Mouse (Mus musculus): ENCODE results near the gene Glt8d2. TPM values are rescaled to one million over a fixed set of nuclear protein-coding genes. Genes with fewer than 3 reads are reported as not detected.

Glt8d2 gene
- polyA plus RNA-seq (2015; fragmentation: Nextera tagmentation; extraction: Ambion mirVana): 21.5 and 21.6 TPM in 2 replicates

GRCm38 (mm10) chr10:82690494-82690893 is at the start of gene Glt8d2:
Gene Glt8d2 (minus strand): TSS chr10:82690650.
- H3K27ac ChIP-seq (replicated peaks): peak within 1 kb of the TSS; percentile 94
- H3K4me3 ChIP-seq (replicated peaks): peak within 1 kb of the TSS; percentile 41
- H3K9ac ChIP-seq: peak within 1 kb of the TSS; percentile 28
- peak within 1 kb of the TSS; percentile 46 for H3K4me2 ChIP-seq (replicated peaks)
- peaks cover 20% of the 10 kb centered on the region for H3K4me1 ChIP-seq
- no peaks in the 10 kb centered on the region for H3K27me3 ChIP-seq
- H3K36me3 ChIP-seq: no peaks in the 10 kb centered on the region
- ATAC-seq (ENCODE audit: insufficient number of reproducible peaks, low FRiP score, low TSS enrichment, low read depth): peak; percentile 93
- 1% methylated on average over 14 of the region's 14 CpGs for WGBS
- H3K9me3 ChIP-seq (replicated peaks): no peaks in the 10 kb centered on the region

- under 1% methylated on average over 57 of the region's 59 CpGs for WGBS
- Histone ChIP-seq H3K27ac (replicated peaks) (peak overlapping the region; percentile 87), H3K9ac (peak overlapping the region; percentile 63), H3K4me2 (replicated peaks) (peak overlapping the region; percentile 64), H3K4me3 (replicated peaks) (peak overlapping the region; percentile 92), H3K27me3 (no peaks in the 10 kb centered on the region), H3K36me3 (peaks cover 4% of the 10 kb centered on the region; the same call in 1 of the 2 replicates), H3K9me3 (replicated peaks) (no peaks in the 10 kb centered on the region), H3K4me1 (peaks cover 12% of the 10 kb centered on the region)
- peak; percentile 72 for ATAC-seq (ENCODE audit: insufficient number of reproducible peaks, low FRiP score, low TSS enrichment, low read depth)
Observed at GRCm38 (mm10) chr10:82699296-82699941, 9.0 kb upstream of the Glt8d2 start.

GRCm38 (mm10) chr10:82698712-82699261 is 8.3 kb upstream of the Glt8d2 start:
- peak overlapping the region; percentile 87 for H3K27ac ChIP-seq (replicated peaks)
- peak overlapping the region; percentile 64 for H3K4me2 ChIP-seq (replicated peaks)
- peak overlapping the region; percentile 63 for H3K9ac ChIP-seq
- no peaks in the 10 kb centered on the region for H3K9me3 ChIP-seq (replicated peaks)
- WGBS: 1% methylated on average over 42 of the region's 42 CpGs
- peak; percentile 97 for ATAC-seq (ENCODE audit: insufficient number of reproducible peaks, low FRiP score, low TSS enrichment, low read depth)
- H3K27me3 ChIP-seq: no peaks in the 10 kb centered on the region
- peak overlapping the region; percentile 92 for H3K4me3 ChIP-seq (replicated peaks)
- no peaks in the 10 kb centered on the region; the same call in 1 of the 2 replicates for H3K36me3 ChIP-seq
- H3K4me1 ChIP-seq: peaks cover 12% of the 10 kb centered on the region

GRCm38 (mm10) chr10:82697305-82697898 is 7.0 kb upstream of the Glt8d2 start:
- Histone ChIP-seq H3K4me1 (peaks cover 12% of the 10 kb centered on the region), H3K9ac (no peak overlapping the region), H3K36me3 (no peaks in the 10 kb centered on the region; the same call in 1 of the 2 replicates), H3K4me3 (replicated peaks) (no peak overlapping the region), H3K4me2 (replicated peaks) (no peak overlapping the region), H3K27ac (replicated peaks) (no peak overlapping the region), H3K27me3 (no peaks in the 10 kb centered on the region), H3K9me3 (replicated peaks) (no peaks in the 10 kb centered on the region)
- 76% methylated on average over 3 of the region's 3 CpGs for WGBS
- no peak for ATAC-seq (ENCODE audit: insufficient number of reproducible peaks, low FRiP score, low TSS enrichment, low read depth)

GRCm38 (mm10) chr10:82696453-82697079 is 6.1 kb upstream of the Glt8d2 start:
- Histone ChIP-seq H3K4me1 (peaks cover 12% of the 10 kb centered on the region), H3K36me3 (no peaks in the 10 kb centered on the region), H3K27me3 (no peaks in the 10 kb centered on the region), H3K27ac (replicated peaks) (no peak overlapping the region), H3K4me3 (replicated peaks) (no peak overlapping the region), H3K4me2 (replicated peaks) (no peak overlapping the region), H3K9me3 (replicated peaks) (no peaks in the 10 kb centered on the region), H3K9ac (no peak overlapping the region)
- WGBS: 73% methylated on average over 4 of the region's 4 CpGs
- no peak for ATAC-seq (ENCODE audit: insufficient number of reproducible peaks, low FRiP score, low TSS enrichment, low read depth)

- Histone ChIP-seq H3K27ac (replicated peaks) (no peak within 1 kb of the TSS), H3K36me3 (no peaks in the 10 kb centered on the region), H3K27me3 (no peaks in the 10 kb centered on the region), H3K4me1 (peaks cover 15% of the 10 kb centered on the region), H3K4me3 (replicated peaks) (no peak within 1 kb of the TSS), H3K9me3 (replicated peaks) (no peaks in the 10 kb centered on the region), H3K9ac (no peak within 1 kb of the TSS), H3K4me2 (replicated peaks) (no peak within 1 kb of the TSS)
- 75% methylated on average over 5 of the region's 5 CpGs for WGBS
- ATAC-seq (ENCODE audit: insufficient number of reproducible peaks, low FRiP score, low TSS enrichment, low read depth): no peak
Observed at GRCm38 (mm10) chr10:82695956-82696355, 5.5 kb upstream of the Glt8d2 start, which contains the start of gene Hcfc2. Gene Hcfc2 (plus strand): TSS chr10:82696160.

GRCm38 (mm10) chr10:82689681-82690211 is 704 bp downstream of the Glt8d2 start:
- Histone ChIP-seq H3K4me2 (replicated peaks) (peak overlapping the region; percentile 46), H3K27me3 (no peaks in the 10 kb centered on the region), H3K4me3 (replicated peaks) (peak overlapping the region; percentile 41), H3K36me3 (no peaks in the 10 kb centered on the region), H3K9me3 (replicated peaks) (no peaks in the 10 kb centered on the region), H3K4me1 (peaks cover 20% of the 10 kb centered on the region), H3K9ac (0 out of 2 replicates have a peak overlapping the region, but pooled peaks have one; percentile 6), H3K27ac (replicated peaks) (peak overlapping the region; percentile 94)
- 21% methylated on average over 7 of the region's 7 CpGs for WGBS
- peak; percentile 79 for ATAC-seq (ENCODE audit: insufficient number of reproducible peaks, low FRiP score, low TSS enrichment, low read depth)

GRCm38 (mm10) chr10:82685440-82685839 is 5.0 kb downstream of the Glt8d2 start:
- no peak overlapping the region for H3K9ac ChIP-seq
- no peak for ATAC-seq (ENCODE audit: insufficient number of reproducible peaks, low FRiP score, low TSS enrichment, low read depth)
- WGBS: 59% methylated on average over 2 of the region's 2 CpGs

GRCm38 (mm10) chr10:82681639-82682038 is 8.8 kb downstream of the Glt8d2 start:
- Histone ChIP-seq H3K27me3 (no peaks in the 10 kb centered on the region), H3K4me3 (replicated peaks) (no peak overlapping the region), H3K9me3 (replicated peaks) (no peaks in the 10 kb centered on the region), H3K4me2 (replicated peaks) (no peak overlapping the region), H3K9ac (no peak overlapping the region), H3K27ac (replicated peaks) (no peak overlapping the region), H3K4me1 (0 out of 2 replicates have a peak, but pooled peaks cover 3% of the 10 kb centered on the region), H3K36me3 (no peaks in the 10 kb centered on the region)
- 86% methylated on average over 7 of the region's 7 CpGs for WGBS
- ATAC-seq (ENCODE audit: insufficient number of reproducible peaks, low FRiP score, low TSS enrichment, low read depth): no peak

More at GRCm38 (mm10) chr10:82685440-82685839, 5.0 kb downstream of the Glt8d2 start:
- no peak overlapping the region for H3K4me2 ChIP-seq (replicated peaks)
- H3K4me3 ChIP-seq (replicated peaks): no peak overlapping the region
- H3K9me3 ChIP-seq (replicated peaks): no peaks in the 10 kb centered on the region
- no peaks in the 10 kb centered on the region for H3K36me3 ChIP-seq
- H3K4me1 ChIP-seq: peaks cover 12% of the 10 kb centered on the region
- no peaks in the 10 kb centered on the region for H3K27me3 ChIP-seq
- no peak overlapping the region for H3K27ac ChIP-seq (replicated peaks)

GRCm38 (mm10) chr10:82680769-82681168 is 9.7 kb downstream of the Glt8d2 start:
- H3K27me3 ChIP-seq: no peaks in the 10 kb centered on the region
- no peak overlapping the region for H3K27ac ChIP-seq (replicated peaks)
- H3K9me3 ChIP-seq (replicated peaks): no peaks in the 10 kb centered on the region
- H3K4me1 ChIP-seq: 0 out of 2 replicates have a peak, but pooled peaks cover 3% of the 10 kb centered on the region
- H3K9ac ChIP-seq: no peak overlapping the region
- 72% methylated on average over 5 of the region's 5 CpGs for WGBS
- H3K4me2 ChIP-seq (replicated peaks): no peak overlapping the region
- H3K4me3 ChIP-seq (replicated peaks): no peak overlapping the region
- H3K36me3 ChIP-seq: no peaks in the 10 kb centered on the region
- ATAC-seq (ENCODE audit: insufficient number of reproducible peaks, low FRiP score, low TSS enrichment, low read depth): no peak

GRCm38 (mm10) chr10:82676949-82677348 is 13.5 kb downstream of the Glt8d2 start:
- 75% methylated on average over 6 of the region's 6 CpGs for WGBS
- H3K36me3 ChIP-seq: no peaks in the 10 kb centered on the region

More at GRCm38 (mm10) chr10:82676949-82677348, 13.5 kb downstream of the Glt8d2 start:
- no peaks in the 10 kb centered on the region for H3K9me3 ChIP-seq (replicated peaks)
- no peaks in the 10 kb centered on the region for H3K4me1 ChIP-seq
- H3K4me3 ChIP-seq (replicated peaks): no peak overlapping the region
- H3K27ac ChIP-seq (replicated peaks): no peak overlapping the region
- no peak for ATAC-seq (ENCODE audit: insufficient number of reproducible peaks, low FRiP score, low TSS enrichment, low read depth)
- no peak overlapping the region for H3K4me2 ChIP-seq (replicated peaks)
- no peaks in the 10 kb centered on the region for H3K27me3 ChIP-seq
- no peak overlapping the region for H3K9ac ChIP-seq
